Mouse (Mus musculus) layer of hippocampus, adult 18-20 months (tissue): ENCODE results near the gene Pcnp. TPM values are rescaled to one million over a fixed set of nuclear protein-coding genes. Genes with fewer than 3 reads are reported as not detected.

ENCODE experiments used
- DNase-seq, 2 experiments: peaks; one replicate each; pipeline ENCODE4 v3.0.0; 2022; ENCODE audit warnings: low spot score in 2 of 2
- total RNA-seq, 2 experiments: library from RNA; stranded (reverse); gene quantifications; 2 replicates each; pipeline ENCODE4 v1.2.3; 2021

The Pcnp gene
- total RNA-seq, 2 experiments from 2014 or later = 158 to 171 TPM

DNA sequence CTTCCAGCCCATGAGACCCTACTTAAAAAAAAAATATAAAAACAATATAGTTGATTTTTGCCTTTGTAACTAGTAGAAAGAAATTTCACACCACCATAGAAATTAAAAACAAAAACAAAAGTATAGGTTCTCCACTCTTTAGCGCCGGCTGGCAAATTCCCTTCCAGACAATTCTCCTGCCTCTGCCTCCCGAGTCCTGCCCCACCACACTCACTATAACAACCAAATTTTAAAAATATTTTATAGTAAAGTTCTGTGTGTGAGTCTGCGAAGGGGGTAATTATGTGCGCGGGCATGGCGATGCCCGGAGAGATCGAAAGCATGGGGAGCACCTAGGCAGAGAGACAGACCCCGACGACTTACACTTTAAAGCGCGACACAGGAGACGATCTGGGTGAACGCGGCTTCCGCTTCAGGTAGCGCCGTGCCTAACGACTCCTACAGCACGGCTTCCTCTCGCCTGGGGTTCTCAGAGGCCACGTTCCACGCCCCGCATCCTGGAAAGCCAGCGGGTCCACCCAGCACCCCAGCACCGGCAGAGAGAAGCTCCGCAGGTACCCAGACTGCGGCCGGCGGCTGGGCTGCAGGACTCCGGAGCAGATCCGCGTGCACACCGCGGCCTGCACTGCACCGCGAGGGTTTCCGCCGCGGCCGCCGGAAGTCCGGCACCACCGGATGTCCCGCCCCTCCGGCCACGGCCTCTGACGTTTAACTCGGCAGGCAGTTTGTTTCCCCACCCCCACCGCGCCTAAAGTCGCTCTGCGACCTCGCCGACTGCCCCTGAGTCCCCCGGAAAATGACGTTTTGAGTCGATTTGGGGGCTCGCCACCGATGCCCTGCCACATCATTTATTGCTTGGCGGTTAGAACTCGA, 7.8 kb upstream of the Pcnp start, which contains the start of gene Trmt10c:
Gene Trmt10c, minus strand, starts transcription at position 682 of the 873 bp plus-strand sequence.
- peak; percentile 87 to 95 for DNase-seq

DNA sequence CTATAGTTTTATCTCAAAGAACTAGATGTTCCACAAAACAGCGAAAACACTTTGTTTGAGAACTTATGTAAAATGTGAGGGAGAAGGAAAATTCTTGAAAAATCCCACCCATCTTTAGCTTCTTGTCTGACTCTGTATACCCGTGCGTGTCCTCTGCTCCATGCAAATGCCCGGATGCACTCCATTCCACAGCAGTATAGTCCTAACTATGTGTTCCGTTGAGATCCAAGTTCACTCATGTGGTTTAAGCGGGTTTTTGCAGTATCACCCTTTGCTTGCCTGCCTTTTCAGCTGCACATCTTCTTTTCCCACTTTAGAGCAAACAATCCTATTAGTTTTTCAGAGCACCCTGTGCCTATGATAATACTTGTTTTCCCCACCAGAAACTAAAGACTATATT, 7.0 kb upstream of the Pcnp start:
- no peak for DNase-seq

DNA sequence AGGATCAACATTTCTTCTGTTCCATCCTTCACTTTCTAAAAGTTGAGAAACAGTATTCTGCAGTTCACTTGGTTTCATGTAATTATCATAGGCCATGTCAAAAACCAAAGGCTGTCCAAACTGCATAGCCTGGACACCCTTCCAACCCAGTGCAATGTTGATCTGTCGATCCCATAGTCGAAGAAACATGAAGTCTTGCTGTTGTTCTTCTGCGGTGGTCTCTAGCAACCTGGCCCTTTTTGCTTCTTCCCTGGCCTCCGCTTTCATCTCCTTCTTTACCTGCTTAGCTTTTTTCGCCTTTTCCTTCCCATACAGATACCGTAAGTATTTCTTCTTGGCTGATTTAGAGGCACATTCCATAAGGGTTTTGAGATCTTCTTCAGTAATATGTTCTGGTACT, 5.0 kb upstream of the Pcnp start:
- no peak for DNase-seq

DNA sequence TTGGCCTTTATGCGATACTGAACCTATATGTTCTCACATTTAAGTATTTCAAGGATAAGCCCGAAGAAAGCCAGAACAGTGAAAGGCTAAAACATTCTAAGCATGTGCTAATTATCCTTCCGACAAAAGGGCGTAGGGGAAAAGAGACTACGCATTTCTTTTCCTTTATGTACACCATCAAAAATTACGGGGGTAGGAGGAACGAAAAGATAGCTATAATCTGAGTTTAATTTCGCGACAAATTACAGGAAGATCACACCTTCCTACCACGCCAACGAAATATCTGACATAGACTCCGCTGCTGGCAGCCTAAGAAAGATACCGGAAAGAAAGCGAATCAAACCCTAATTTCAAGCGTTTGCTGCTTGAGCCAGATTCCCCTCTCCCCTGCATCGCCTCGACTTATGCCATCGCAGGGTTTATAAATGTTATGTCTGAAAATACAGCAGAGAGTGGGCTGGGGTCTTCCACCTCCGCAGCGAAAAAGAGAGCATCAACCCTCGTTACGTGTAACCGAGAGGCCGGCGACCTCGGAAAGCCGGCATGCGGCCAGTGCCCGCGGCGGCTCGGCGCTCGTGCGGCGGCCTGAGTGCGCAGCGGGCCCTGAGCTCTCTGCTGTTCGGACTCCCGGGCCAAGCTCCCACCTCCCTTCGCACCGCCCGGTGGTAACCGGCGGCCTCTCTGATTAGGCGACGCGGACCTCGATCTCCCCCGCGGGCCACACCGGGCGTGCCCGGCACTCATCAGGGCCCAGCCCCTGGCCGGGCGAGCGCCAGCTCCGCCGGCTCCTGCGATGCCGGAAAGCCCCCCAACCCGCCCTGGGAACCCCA, 602 bp downstream of the Pcnp start:
- DNase-seq = peak in 1 of 2 experiments; percentile 27

DNA sequence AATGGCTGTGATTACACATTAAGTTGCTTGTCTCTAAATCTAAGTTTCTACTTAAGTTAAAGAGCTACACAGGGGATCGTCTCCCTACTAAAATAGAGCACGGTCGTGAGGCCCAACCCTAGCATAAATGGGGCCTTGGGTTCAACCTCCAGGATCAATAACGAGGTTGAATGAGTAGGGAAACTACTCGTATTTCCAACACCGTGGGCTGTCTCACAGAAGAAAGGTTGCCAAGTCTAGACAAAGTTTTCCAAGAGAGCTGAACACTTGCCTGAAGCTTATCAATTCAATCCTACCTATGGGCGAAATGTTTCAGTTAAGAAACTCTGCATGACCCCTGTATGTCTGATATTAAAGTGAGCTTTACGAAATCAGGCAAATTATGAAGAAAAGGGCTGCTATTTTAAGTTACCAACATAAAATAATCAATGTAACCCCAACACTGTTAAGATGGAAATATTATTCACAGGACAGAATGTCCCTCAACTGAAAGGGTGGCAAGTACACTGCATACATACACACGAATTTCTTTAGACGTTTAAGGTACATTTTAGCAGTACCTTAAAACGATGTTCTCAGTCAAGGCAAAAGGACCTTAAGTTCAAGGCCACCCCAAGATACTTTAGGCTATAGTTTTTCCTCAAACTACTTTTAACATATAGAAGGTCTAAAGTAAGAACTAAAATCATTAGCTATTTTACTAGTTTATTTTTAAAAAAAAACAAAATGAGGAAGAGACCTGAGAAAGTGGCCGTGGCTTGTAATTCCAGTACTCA, 1.5 kb downstream of the Pcnp start:
- no peak for DNase-seq

DNA sequence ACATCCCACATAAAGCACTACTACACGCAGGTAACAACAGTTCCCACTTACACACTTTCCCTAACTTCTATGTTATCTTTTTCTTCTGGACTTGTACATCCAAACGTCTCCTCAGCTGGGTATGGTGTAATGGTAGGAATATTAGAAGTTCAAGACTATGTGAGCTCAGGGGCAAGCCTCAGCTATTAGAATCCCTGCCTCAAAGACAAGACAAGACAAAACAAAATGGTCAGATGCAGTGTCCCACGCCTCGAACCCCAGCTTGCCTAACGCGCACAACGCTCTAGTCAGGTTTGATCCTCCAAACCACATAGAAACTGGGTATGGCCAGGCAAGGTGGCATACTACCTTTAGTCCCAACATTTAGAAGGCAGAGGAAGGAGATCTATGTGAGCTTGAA, 9.9 kb downstream of the Pcnp start:
- DNase-seq = no peak

DNA sequence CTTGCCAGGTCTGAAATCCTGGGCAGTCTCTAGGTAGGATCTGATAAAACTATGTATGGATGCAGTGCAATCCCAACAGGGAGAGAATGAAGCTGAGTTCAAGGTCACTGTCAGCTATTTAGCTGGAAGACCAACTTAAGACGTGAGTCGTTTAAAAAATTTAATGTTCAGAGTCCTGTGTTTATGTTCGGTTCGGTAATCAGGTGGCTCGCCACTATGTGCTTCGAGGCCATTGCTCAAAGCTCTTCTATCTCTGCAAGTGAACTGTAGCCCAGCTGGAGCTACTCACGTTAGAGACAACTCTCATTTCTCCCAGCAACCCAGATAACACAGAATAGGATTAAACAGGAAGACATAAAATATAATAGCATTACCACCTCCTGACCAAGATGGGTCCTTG, 15.5 kb downstream of the Pcnp start:
- DNase-seq = no peak

GRCm38 (mm10) chr16:56012789-56013743, 16.5 kb downstream of the Pcnp start:
- DNase-seq = no peak

- no peak for DNase-seq
These were observed 20.7 kb downstream of the Pcnp start for GRCm38 (mm10) chr16:56008862-56009261.

- DNase-seq = peak in 1 of 2 experiments; percentile 26
These were observed 22.7 kb downstream of the Pcnp start for GRCm38 (mm10) chr16:56006798-56007197.

- no peak for DNase-seq
These were observed 35.3 kb downstream of the Pcnp start for GRCm38 (mm10) chr16:55994235-55994634.

DNA sequence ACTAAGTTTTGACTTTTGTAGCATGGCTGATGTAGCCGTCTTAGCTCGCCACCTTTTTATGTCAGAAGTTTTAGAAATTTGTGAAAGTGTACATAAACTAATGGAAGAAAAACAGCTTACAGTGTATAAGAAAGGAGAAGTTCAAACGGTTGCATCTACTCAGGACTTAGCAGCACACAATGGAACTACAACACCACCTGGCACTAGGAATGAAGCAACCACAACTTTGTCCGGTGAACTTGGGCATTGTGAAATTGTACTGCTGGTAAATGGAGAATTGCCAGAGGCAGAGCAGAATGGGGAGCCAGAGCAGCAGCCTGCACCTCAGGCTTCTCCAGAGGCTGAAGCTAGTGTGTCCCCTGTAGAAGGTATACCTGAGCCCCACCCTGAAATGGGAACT, 39.2 kb downstream of the Pcnp start:
- no peak for DNase-seq

- DNase-seq = no peak
These were observed 43.5 kb downstream of the Pcnp start for GRCm38 (mm10) chr16:55986001-55986400.

GRCm38 (mm10) chr16:55974903-55975285, 54.6 kb downstream of the Pcnp start:
- DNase-seq = peak in 1 of 2 experiments; percentile 69

DNA sequence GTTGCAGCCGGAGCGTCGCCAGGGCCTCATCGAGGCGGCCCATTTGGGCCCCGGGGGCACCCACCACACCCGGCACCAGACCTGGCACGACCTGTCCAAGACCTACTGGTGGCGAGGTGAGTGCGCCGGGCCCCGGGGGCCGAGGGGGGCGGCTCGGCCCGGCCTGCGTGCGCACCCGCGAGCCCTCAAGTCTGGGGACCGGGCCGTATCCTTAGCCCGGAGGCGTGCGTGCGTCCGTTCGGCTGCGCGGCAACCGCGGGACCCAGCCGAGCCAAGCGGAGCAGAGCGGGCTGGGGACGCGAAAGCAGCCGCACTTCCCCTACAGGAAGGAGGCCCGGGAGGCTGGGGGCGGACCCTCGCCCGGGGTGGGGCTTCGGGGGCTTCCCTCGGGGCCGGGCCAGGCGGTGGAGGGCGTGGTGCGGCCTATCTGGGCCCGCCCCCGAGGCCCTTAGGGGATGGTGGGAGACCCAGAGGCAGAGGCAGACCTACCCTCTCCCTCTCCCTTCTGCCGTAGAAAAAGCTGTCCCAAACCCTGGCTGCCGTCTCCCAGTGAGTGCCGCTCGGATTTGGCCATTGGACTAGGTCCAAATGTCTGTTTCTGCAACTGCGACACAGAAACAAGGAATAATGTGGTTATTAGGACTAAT, 55.2 kb downstream of the Pcnp start:
- peak; percentile 87 to 88 for DNase-seq

DNA sequence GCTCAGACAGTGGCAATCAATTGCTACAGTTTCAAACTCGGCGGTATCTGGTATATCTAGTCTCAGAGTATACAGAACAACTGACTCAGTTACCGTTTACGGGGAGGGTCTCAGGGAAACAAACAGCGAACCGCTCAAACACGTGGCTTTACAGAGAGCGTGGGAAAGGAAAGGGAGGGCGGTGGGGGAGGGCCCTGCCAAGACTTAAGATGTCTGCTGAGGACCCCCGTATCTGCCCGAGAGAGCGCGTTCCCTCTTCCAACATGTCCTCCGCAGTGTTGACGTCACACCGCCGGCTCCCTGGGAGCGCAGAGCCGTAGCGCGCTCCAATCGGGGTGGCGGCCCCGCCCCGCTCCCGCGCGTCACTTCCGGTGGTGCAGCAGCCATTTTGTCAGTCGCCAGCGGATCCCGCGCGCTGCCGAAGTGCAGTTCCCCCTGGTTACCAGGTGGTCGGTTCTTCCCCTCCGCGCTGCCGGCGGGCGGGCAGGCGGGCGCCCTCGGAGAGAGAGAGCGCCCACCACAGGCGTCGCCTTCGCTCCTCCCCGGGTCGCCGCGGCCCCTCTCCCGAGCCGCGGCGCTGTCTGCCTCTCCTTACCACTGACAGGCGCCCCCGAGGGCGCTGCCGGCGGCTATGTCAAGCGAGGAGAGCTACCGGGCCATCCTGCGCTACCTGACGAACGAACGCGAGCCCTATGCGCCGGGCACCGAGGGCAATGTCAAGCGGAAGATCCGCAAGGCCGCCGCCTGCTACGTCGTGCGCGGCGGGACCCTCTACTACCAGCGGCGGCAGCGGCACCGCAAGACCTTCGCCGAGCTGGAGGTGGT, 55.9 kb downstream of the Pcnp start, which contains the start of gene Zbtb11:
Gene Zbtb11, plus strand, starts transcription at position 453 of the 825 bp plus-strand sequence.
- peak; percentile 99 for DNase-seq

DNA sequence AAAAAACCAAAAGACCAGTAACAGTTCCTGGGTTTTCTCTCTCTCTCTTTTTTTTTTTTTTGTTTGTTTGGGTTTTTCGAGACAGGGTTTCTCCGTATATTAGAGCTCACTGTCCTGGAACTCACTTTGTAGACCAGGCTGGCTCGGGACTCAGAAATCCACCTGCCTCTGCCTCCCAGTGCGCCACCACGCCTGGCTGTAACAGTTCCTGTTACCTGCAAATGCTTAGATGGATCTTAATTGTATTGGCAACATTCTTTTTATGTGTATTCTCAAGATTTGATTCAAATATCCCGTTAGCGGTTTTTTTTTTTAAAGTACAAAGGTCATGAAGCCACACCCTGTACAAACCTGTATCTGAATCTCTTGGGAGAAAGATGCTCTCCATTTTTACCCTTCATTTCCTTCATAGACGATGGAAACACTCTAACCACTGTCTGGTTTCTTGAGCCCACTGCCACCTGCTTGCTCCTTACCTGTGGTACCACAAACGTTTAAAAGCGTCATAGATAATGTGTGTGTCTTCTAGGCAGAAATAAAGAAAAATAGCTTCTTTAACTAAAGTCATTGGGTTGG, 56.8 kb downstream of the Pcnp start:
- no peak for DNase-seq
